Mouse (Mus musculus): Measurements from ENCODE around the gene Spata31d1a. TPM values are rescaled to one million over a fixed set of nuclear protein-coding genes. Genes with fewer than 3 reads are reported as not detected.

Gene Spata31d1a
- polyA plus RNA-seq, 1 experiment from 2014 or later, result not detected

- H3K4me3 ChIP-seq (ENCODE audit: low read depth, low read length), result no peak overlapping the region
- no peaks in the 10 kb centered on the region; the same call in 1 of the 2 replicates for H3K36me3 ChIP-seq (ENCODE audit: control insufficient read depth, insufficient read depth, low read length)
- no peak for ATAC-seq (replicated peaks; ENCODE audit: insufficient number of reproducible peaks, low FRiP score, low TSS enrichment)
- no peak overlapping the region for H3K27ac ChIP-seq (ENCODE audit: low read depth, low read length)
- WGBS (ENCODE audit: insufficient replicate concordance), result 92% methylated on average over 10 of the region's 10 CpGs
- H3K4me2 ChIP-seq, result no peak overlapping the region
- H3K9ac ChIP-seq (ENCODE audit: low read depth, low read length), result no peak overlapping the region
- no peaks in the 10 kb centered on the region for H3K27me3 ChIP-seq (ENCODE audit: control insufficient read depth, insufficient read depth, low read length)
- H3K4me1 ChIP-seq (ENCODE audit: control insufficient read depth, insufficient read depth, low read length), result peaks cover 8% of the 10 kb centered on the region
- no peaks in the 10 kb centered on the region for H3K9me3 ChIP-seq (replicated peaks; ENCODE audit: control insufficient read depth, low read length)
Observed at GRCm38 (mm10) chr13:59669946-59670345, 40.2 kb downstream of the Spata31d1a start.

GRCm38 (mm10) chr13:59668501-59669093 is 41.5 kb downstream of the Spata31d1a start:
- H3K4me2 ChIP-seq, result peak overlapping the region; percentile 27
- 38% methylated on average over 11 of the region's 11 CpGs for WGBS (ENCODE audit: insufficient replicate concordance)
- H3K4me3 ChIP-seq (ENCODE audit: low read depth, low read length), result no peak overlapping the region
- no peaks in the 10 kb centered on the region for H3K27me3 ChIP-seq (ENCODE audit: control insufficient read depth, insufficient read depth, low read length)
- peak overlapping the region; percentile 24; the same call in 1 of the 2 replicates for H3K27ac ChIP-seq (ENCODE audit: low read depth, low read length)
- H3K36me3 ChIP-seq (ENCODE audit: control insufficient read depth, insufficient read depth, low read length), result peaks cover 3% of the 10 kb centered on the region; the same call in 1 of the 2 replicates
- peaks cover 6% of the 10 kb centered on the region for H3K4me1 ChIP-seq (ENCODE audit: control insufficient read depth, insufficient read depth, low read length)
- no peaks in the 10 kb centered on the region for H3K9me3 ChIP-seq (replicated peaks; ENCODE audit: control insufficient read depth, low read length)
- peak; percentile 87 for ATAC-seq (replicated peaks; ENCODE audit: insufficient number of reproducible peaks, low FRiP score, low TSS enrichment)
- no peak overlapping the region for H3K9ac ChIP-seq (ENCODE audit: low read depth, low read length)

GRCm38 (mm10) chr13:59667763-59668162 is 42.4 kb downstream of the Spata31d1a start:
- H3K4me2 ChIP-seq, result no peak overlapping the region
- H3K9ac ChIP-seq (ENCODE audit: low read depth, low read length), result no peak overlapping the region
- H3K4me1 ChIP-seq (ENCODE audit: control insufficient read depth, insufficient read depth, low read length), result peaks cover 4% of the 10 kb centered on the region; the same call in 1 of the 2 replicates
- no peaks in the 10 kb centered on the region for H3K27me3 ChIP-seq (ENCODE audit: control insufficient read depth, insufficient read depth, low read length)
- ATAC-seq (replicated peaks; ENCODE audit: insufficient number of reproducible peaks, low FRiP score, low TSS enrichment), result no peak
- H3K9me3 ChIP-seq (replicated peaks; ENCODE audit: control insufficient read depth, low read length), result no peaks in the 10 kb centered on the region
- H3K4me3 ChIP-seq (ENCODE audit: low read depth, low read length), result no peak overlapping the region
- peaks cover 6% of the 10 kb centered on the region; the same call in 1 of the 2 replicates for H3K36me3 ChIP-seq (ENCODE audit: control insufficient read depth, insufficient read depth, low read length)
- no peak overlapping the region for H3K27ac ChIP-seq (ENCODE audit: low read depth, low read length)
- 82% methylated on average over 5 of the region's 5 CpGs for WGBS (ENCODE audit: insufficient replicate concordance)

- no peaks in the 10 kb centered on the region for H3K27me3 ChIP-seq (ENCODE audit: control insufficient read depth, insufficient read depth, low read length)
- no peak overlapping the region for H3K4me2 ChIP-seq
- no peaks in the 10 kb centered on the region for H3K9me3 ChIP-seq (replicated peaks; ENCODE audit: control insufficient read depth, low read length)
- no peak for ATAC-seq (replicated peaks; ENCODE audit: insufficient number of reproducible peaks, low FRiP score, low TSS enrichment)
- peaks cover 4% of the 10 kb centered on the region; the same call in 1 of the 2 replicates for H3K4me1 ChIP-seq (ENCODE audit: control insufficient read depth, insufficient read depth, low read length)
- no peak overlapping the region for H3K27ac ChIP-seq (ENCODE audit: low read depth, low read length)
- 90% methylated on average over 19 of the region's 19 CpGs for WGBS (ENCODE audit: insufficient replicate concordance)
- H3K36me3 ChIP-seq (ENCODE audit: control insufficient read depth, insufficient read depth, low read length), result peaks cover 11% of the 10 kb centered on the region
- no peak overlapping the region for H3K9ac ChIP-seq (ENCODE audit: low read depth, low read length)
- H3K4me3 ChIP-seq (ENCODE audit: low read depth, low read length), result no peak overlapping the region
Observed at GRCm38 (mm10) chr13:59663939-59664712, 46.0 kb downstream of the Spata31d1a start.

GRCm38 (mm10) chr13:59661966-59662365 is 48.2 kb downstream of the Spata31d1a start:
- Histone ChIP-seq H3K4me3 (ENCODE audit: low read depth, low read length) (no peak overlapping the region), H3K27me3 (ENCODE audit: control insufficient read depth, insufficient read depth, low read length) (no peaks in the 10 kb centered on the region), H3K4me1 (ENCODE audit: control insufficient read depth, insufficient read depth, low read length) (no peaks in the 10 kb centered on the region; the same call in 1 of the 2 replicates), H3K9me3 (replicated peaks; ENCODE audit: control insufficient read depth, low read length) (no peaks in the 10 kb centered on the region), H3K9ac (ENCODE audit: low read depth, low read length) (no peak overlapping the region), H3K36me3 (ENCODE audit: control insufficient read depth, insufficient read depth, low read length) (peaks cover 18% of the 10 kb centered on the region), H3K27ac (ENCODE audit: low read depth, low read length) (no peak overlapping the region), H3K4me2 (no peak overlapping the region)
- WGBS (ENCODE audit: insufficient replicate concordance), result 93% methylated on average over 12 of the region's 12 CpGs
- no peak for ATAC-seq (replicated peaks; ENCODE audit: insufficient number of reproducible peaks, low FRiP score, low TSS enrichment)

GRCm38 (mm10) chr13:59661387-59661786 is 48.7 kb downstream of the Spata31d1a start:
- ATAC-seq (replicated peaks; ENCODE audit: insufficient number of reproducible peaks, low FRiP score, low TSS enrichment), result no peak
- Histone ChIP-seq H3K4me3 (ENCODE audit: low read depth, low read length) (no peak overlapping the region), H3K4me2 (no peak overlapping the region), H3K4me1 (ENCODE audit: control insufficient read depth, insufficient read depth, low read length) (peaks cover 5% of the 10 kb centered on the region; the same call in 1 of the 2 replicates), H3K9ac (ENCODE audit: low read depth, low read length) (no peak overlapping the region), H3K9me3 (replicated peaks; ENCODE audit: control insufficient read depth, low read length) (no peaks in the 10 kb centered on the region), H3K27ac (ENCODE audit: low read depth, low read length) (no peak overlapping the region), H3K27me3 (ENCODE audit: control insufficient read depth, insufficient read depth, low read length) (no peaks in the 10 kb centered on the region), H3K36me3 (ENCODE audit: control insufficient read depth, insufficient read depth, low read length) (peaks cover 18% of the 10 kb centered on the region)
- 89% methylated on average over 8 of the region's 8 CpGs for WGBS (ENCODE audit: insufficient replicate concordance)

GRCm38 (mm10) chr13:59660371-59660770 is 49.8 kb downstream of the Spata31d1a start:
- Histone ChIP-seq H3K9me3 (replicated peaks; ENCODE audit: control insufficient read depth, low read length) (no peaks in the 10 kb centered on the region), H3K4me2 (no peak overlapping the region), H3K27me3 (ENCODE audit: control insufficient read depth, insufficient read depth, low read length) (no peaks in the 10 kb centered on the region), H3K27ac (ENCODE audit: low read depth, low read length) (no peak overlapping the region), H3K4me3 (ENCODE audit: low read depth, low read length) (no peak overlapping the region), H3K36me3 (ENCODE audit: control insufficient read depth, insufficient read depth, low read length) (peaks cover 18% of the 10 kb centered on the region), H3K4me1 (ENCODE audit: control insufficient read depth, insufficient read depth, low read length) (peaks cover 5% of the 10 kb centered on the region; the same call in 1 of the 2 replicates), H3K9ac (ENCODE audit: low read depth, low read length) (no peak overlapping the region)
- WGBS (ENCODE audit: insufficient replicate concordance), result 90% methylated on average over 3 of the region's 3 CpGs
- ATAC-seq (replicated peaks; ENCODE audit: insufficient number of reproducible peaks, low FRiP score, low TSS enrichment), result no peak

- peaks cover 12% of the 10 kb centered on the region for H3K36me3 ChIP-seq (ENCODE audit: control insufficient read depth, insufficient read depth, low read length)
- no peak overlapping the region for H3K9ac ChIP-seq (ENCODE audit: low read depth, low read length)
- H3K4me3 ChIP-seq (ENCODE audit: low read depth, low read length), result no peak overlapping the region
- no peak overlapping the region for H3K27ac ChIP-seq (ENCODE audit: low read depth, low read length)
- peaks cover 15% of the 10 kb centered on the region for H3K4me1 ChIP-seq (ENCODE audit: control insufficient read depth, insufficient read depth, low read length)
- no peaks in the 10 kb centered on the region for H3K27me3 ChIP-seq (ENCODE audit: control insufficient read depth, insufficient read depth, low read length)
- ATAC-seq (replicated peaks; ENCODE audit: insufficient number of reproducible peaks, low FRiP score, low TSS enrichment), result no peak
- 87% methylated on average over 5 of the region's 5 CpGs for WGBS (ENCODE audit: insufficient replicate concordance)
- H3K9me3 ChIP-seq (replicated peaks; ENCODE audit: control insufficient read depth, low read length), result no peaks in the 10 kb centered on the region
- H3K4me2 ChIP-seq, result no peak overlapping the region
Observed at GRCm38 (mm10) chr13:59657781-59658180, 52.3 kb downstream of the Spata31d1a start.
